Mouse (Mus musculus): Measurements from ENCODE around the gene Gdf15. TPM values are rescaled to one million over a fixed set of nuclear protein-coding genes. Genes with fewer than 3 reads are reported as not detected.
A peak's percentile ranks its signal among the peaks of the same experiment; 100 is the strongest.

Gene Gdf15
- total RNA-seq (2014; rRNA removed) (5.8 and 12.6 TPM in 2 replicates), polyA plus RNA-seq (2012; rRNA removed) (23.8 and 27.7 TPM in 2 replicates)

- H3K27me3 ChIP-seq (ENCODE audit: control insufficient read depth, insufficient read depth, low read length), result no peaks in the 10 kb centered on the region
- TF ChIP-seq CTCF (IDR thresholded peaks at IDR 0.05; ENCODE audit: low read depth, low read length) (no peak), POLR2A (IDR thresholded peaks at IDR 0.05; ENCODE audit: extremely low read depth, insufficient read depth, low read length) (no peak)
- peak within 1 kb of the TSS; percentile 90 for H3K27ac ChIP-seq (replicated peaks; ENCODE audit: insufficient read depth, low read depth, low read length)
- H3K4me3 ChIP-seq (ENCODE audit: insufficient read depth, low read depth, low read length), result peak within 1 kb of the TSS; percentile 70
- peak; percentile 66 for DNase-seq (ENCODE audit: extremely low read depth, low read depth, low spot score)
- 32% methylated on average over 6 of the region's 6 CpGs for WGBS
- peaks cover 35% of the 10 kb centered on the region for H3K4me1 ChIP-seq (ENCODE audit: control insufficient read depth, insufficient read depth, low read length)
- peak within 1 kb of the TSS; percentile 86 for H3K9ac ChIP-seq (ENCODE audit: low read depth, low read length)
- H3K36me3 ChIP-seq (ENCODE audit: control insufficient read depth, insufficient read depth, low read length), result no peaks in the 10 kb centered on the region
- no peaks in the 10 kb centered on the region for H3K79me2 ChIP-seq (ENCODE audit: control insufficient read depth, insufficient read depth, low read length)
Measured at GRCm38 (mm10) chr8:70632346-70632892, at the start of gene Gdf15. TSS of gene Gdf15 (minus strand) at chr8:70632456.

- H3K36me3 ChIP-seq (ENCODE audit: control insufficient read depth, insufficient read depth, low read length), result no peaks in the 10 kb centered on the region
- H3K79me2 ChIP-seq (ENCODE audit: control insufficient read depth, insufficient read depth, low read length), result no peaks in the 10 kb centered on the region
- H3K4me3 ChIP-seq (ENCODE audit: insufficient read depth, low read depth, low read length), result no peak overlapping the region
- DNase-seq (ENCODE audit: extremely low read depth, low read depth, low spot score), result no peak
- H3K27me3 ChIP-seq (ENCODE audit: control insufficient read depth, insufficient read depth, low read length), result no peaks in the 10 kb centered on the region
- TF ChIP-seq CTCF (IDR thresholded peaks at IDR 0.05; ENCODE audit: low read depth, low read length) (no peak), POLR2A (IDR thresholded peaks at IDR 0.05; ENCODE audit: extremely low read depth, insufficient read depth, low read length) (no peak)
- H3K9ac ChIP-seq (ENCODE audit: low read depth, low read length), result no peak overlapping the region
- peaks cover 16% of the 10 kb centered on the region for H3K4me1 ChIP-seq (ENCODE audit: control insufficient read depth, insufficient read depth, low read length)
- H3K27ac ChIP-seq (replicated peaks; ENCODE audit: insufficient read depth, low read depth, low read length), result no peak overlapping the region
- 91% methylated on average over 3 of the region's 3 CpGs for WGBS
Measured at GRCm38 (mm10) chr8:70681410-70681809, 49.2 kb upstream of the Gdf15 start.

- Histone ChIP-seq H3K27me3 (ENCODE audit: control insufficient read depth, insufficient read depth, low read length) (no peaks in the 10 kb centered on the region), H3K9ac (ENCODE audit: low read depth, low read length) (peak overlapping the region; percentile 21; the same call in 1 of the 2 replicates), H3K36me3 (ENCODE audit: control insufficient read depth, insufficient read depth, low read length) (no peaks in the 10 kb centered on the region), H3K4me3 (ENCODE audit: insufficient read depth, low read depth, low read length) (no peak overlapping the region), H3K4me1 (ENCODE audit: control insufficient read depth, insufficient read depth, low read length) (peaks cover 16% of the 10 kb centered on the region), H3K79me2 (ENCODE audit: control insufficient read depth, insufficient read depth, low read length) (no peaks in the 10 kb centered on the region), H3K27ac (replicated peaks; ENCODE audit: insufficient read depth, low read depth, low read length) (peak overlapping the region; percentile 80)
- 15% methylated on average over 3 of the region's 3 CpGs for WGBS
- TF ChIP-seq POLR2A (IDR thresholded peaks at IDR 0.05; ENCODE audit: extremely low read depth, insufficient read depth, low read length) (no peak), CTCF (IDR thresholded peaks at IDR 0.05; ENCODE audit: low read depth, low read length) (no peak)
- peak; percentile 100 for DNase-seq (ENCODE audit: extremely low read depth, low read depth, low spot score)
Measured at GRCm38 (mm10) chr8:70680039-70680438, 47.8 kb upstream of the Gdf15 start.

- 57% methylated on average over 4 of the region's 4 CpGs for WGBS
- H3K9ac ChIP-seq (ENCODE audit: low read depth, low read length), result no peak overlapping the region
- TF ChIP-seq POLR2A (IDR thresholded peaks at IDR 0.05; ENCODE audit: extremely low read depth, insufficient read depth, low read length) (no peak), CTCF (IDR thresholded peaks at IDR 0.05; ENCODE audit: low read depth, low read length) (no peak)
Measured at GRCm38 (mm10) chr8:70679404-70679803, 47.1 kb upstream of the Gdf15 start.

GRCm38 (mm10) chr8:70678679-70679078 is 46.4 kb upstream of the Gdf15 start:
- TF ChIP-seq CTCF (IDR thresholded peaks at IDR 0.05; ENCODE audit: low read depth, low read length), result no peak
- TF ChIP-seq POLR2A (IDR thresholded peaks at IDR 0.05; ENCODE audit: extremely low read depth, insufficient read depth, low read length), result no peak
- DNase-seq (ENCODE audit: extremely low read depth, low read depth, low spot score), result no peak
- H3K79me2 ChIP-seq (ENCODE audit: control insufficient read depth, insufficient read depth, low read length), result no peaks in the 10 kb centered on the region
- H3K4me3 ChIP-seq (ENCODE audit: insufficient read depth, low read depth, low read length), result no peak overlapping the region
- H3K27me3 ChIP-seq (ENCODE audit: control insufficient read depth, insufficient read depth, low read length), result no peaks in the 10 kb centered on the region
- no peaks in the 10 kb centered on the region for H3K36me3 ChIP-seq (ENCODE audit: control insufficient read depth, insufficient read depth, low read length)
- no peak overlapping the region for H3K9ac ChIP-seq (ENCODE audit: low read depth, low read length)
- peaks cover 23% of the 10 kb centered on the region for H3K4me1 ChIP-seq (ENCODE audit: control insufficient read depth, insufficient read depth, low read length)
- no peak overlapping the region for H3K27ac ChIP-seq (replicated peaks; ENCODE audit: insufficient read depth, low read depth, low read length)

More at GRCm38 (mm10) chr8:70679404-70679803, 47.1 kb upstream of the Gdf15 start:
- DNase-seq (ENCODE audit: extremely low read depth, low read depth, low spot score), result no peak
- no peaks in the 10 kb centered on the region for H3K36me3 ChIP-seq (ENCODE audit: control insufficient read depth, insufficient read depth, low read length)
- no peaks in the 10 kb centered on the region for H3K27me3 ChIP-seq (ENCODE audit: control insufficient read depth, insufficient read depth, low read length)
- no peak overlapping the region for H3K4me3 ChIP-seq (ENCODE audit: insufficient read depth, low read depth, low read length)
- H3K4me1 ChIP-seq (ENCODE audit: control insufficient read depth, insufficient read depth, low read length), result peaks cover 16% of the 10 kb centered on the region
- H3K79me2 ChIP-seq (ENCODE audit: control insufficient read depth, insufficient read depth, low read length), result no peaks in the 10 kb centered on the region
- peak overlapping the region; percentile 80 for H3K27ac ChIP-seq (replicated peaks; ENCODE audit: insufficient read depth, low read depth, low read length)

- Histone ChIP-seq H3K9ac (ENCODE audit: low read depth, low read length) (no peak overlapping the region), H3K27me3 (ENCODE audit: control insufficient read depth, insufficient read depth, low read length) (no peaks in the 10 kb centered on the region), H3K4me1 (ENCODE audit: control insufficient read depth, insufficient read depth, low read length) (peaks cover 23% of the 10 kb centered on the region), H3K27ac (replicated peaks; ENCODE audit: insufficient read depth, low read depth, low read length) (no peak overlapping the region), H3K4me3 (ENCODE audit: insufficient read depth, low read depth, low read length) (no peak overlapping the region), H3K79me2 (ENCODE audit: control insufficient read depth, insufficient read depth, low read length) (no peaks in the 10 kb centered on the region), H3K36me3 (ENCODE audit: control insufficient read depth, insufficient read depth, low read length) (no peaks in the 10 kb centered on the region)
- DNase-seq (ENCODE audit: extremely low read depth, low read depth, low spot score), result no peak
- no peak for TF ChIP-seq CTCF (IDR thresholded peaks at IDR 0.05; ENCODE audit: low read depth, low read length)
- 96% methylated on average over 15 of the region's 15 CpGs for WGBS
Measured at GRCm38 (mm10) chr8:70677451-70678080, 45.3 kb upstream of the Gdf15 start.

All from liver, adult 2 months (tissue).